Mouse (Mus musculus): ENCODE results near the gene Akr1b8.
"Not testable (repeated sequence)": the region's sequence is repeated elsewhere in the genome, so short reads cannot be mapped to it uniquely, and the experiment has no call there.

Gene Akr1b8

DNA sequence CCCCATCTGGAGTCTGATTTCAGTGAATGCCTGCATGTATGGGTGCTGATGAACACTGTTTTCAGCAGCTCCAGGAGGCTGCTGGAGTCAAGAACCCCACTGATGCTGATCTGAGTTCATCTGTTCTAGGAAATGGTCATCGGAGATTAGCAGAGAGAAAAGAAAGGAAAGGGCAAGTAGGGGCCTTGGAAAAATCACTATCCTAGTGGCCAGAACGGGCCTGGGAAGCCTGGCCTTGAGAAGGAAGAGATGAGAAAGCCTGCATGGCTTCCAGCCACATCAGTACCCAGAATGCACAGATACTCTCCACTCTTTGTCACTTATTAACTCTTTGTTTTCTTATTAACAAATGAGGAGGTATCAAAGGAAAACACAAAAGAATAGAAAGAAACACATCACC lies 46.8 kb downstream of the Akr1b8 start:
- DNase-seq (ENCODE audit: low spot score): no peak

DNA sequence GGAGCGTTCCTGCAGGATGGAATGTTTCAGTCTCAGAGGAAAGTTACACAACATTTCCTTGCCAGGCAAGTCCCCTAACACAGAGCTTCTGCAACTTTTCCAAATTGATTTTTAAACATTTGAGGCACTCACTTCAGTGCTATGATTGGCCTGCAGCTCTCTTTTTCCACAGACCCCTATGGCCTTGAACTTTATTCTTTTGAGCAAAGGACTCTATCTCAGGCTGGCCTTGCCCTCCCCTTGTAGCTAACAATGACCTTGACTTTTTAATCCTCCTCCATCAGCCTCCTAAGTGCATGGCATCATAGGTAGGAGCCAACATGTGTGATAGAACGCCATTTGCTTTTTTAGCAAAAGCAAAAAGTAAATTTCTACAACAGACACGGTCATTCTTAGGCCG lies 52.8 kb downstream of the Akr1b8 start:
- no peak for DNase-seq (ENCODE audit: low spot score)

DNA sequence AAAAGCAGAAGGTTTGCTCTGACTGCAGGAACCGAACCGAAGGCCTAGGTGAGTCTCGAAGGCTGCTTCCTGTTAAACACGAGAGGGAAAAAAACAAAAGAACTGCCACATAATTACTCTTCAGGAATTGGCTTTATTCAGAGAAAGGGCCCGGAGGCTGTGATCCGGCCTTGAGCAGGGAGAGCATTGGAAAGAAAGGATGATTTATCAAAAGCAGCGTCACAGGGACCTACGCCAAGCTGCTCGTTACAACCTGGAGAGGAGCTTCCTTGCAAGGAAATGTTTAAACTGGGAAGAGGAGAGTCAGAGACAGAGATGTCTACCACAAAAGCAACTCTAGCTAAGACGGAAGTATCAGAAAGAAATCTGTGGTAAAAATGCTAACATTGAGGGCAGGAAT lies 53.5 kb downstream of the Akr1b8 start:
- DNase-seq (ENCODE audit: low spot score): no peak

DNA sequence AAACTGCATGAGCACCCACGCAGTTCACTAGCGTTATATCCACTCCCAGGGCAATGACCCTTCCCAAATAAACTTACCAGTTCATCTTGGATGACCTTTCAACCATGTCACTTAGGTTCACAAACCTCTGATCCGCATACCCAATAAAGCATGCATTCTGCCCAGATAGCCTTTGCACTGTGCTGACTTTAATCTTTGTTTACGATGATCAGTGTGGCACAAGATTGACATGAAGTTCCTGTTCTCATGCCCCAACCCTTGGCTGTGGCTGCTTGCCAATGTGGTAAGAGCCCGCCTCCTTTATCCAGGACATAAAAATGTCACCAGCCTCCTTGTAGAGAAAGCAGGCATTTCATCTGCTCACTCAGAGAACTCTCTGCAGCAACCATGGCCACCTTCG lies 58.1 kb downstream of the Akr1b8 start, which contains the start of gene Akr1b7:
Akr1b7 (plus strand) TSS at position 312 of the 400 bp plus-strand sequence.
- no peak for DNase-seq (ENCODE audit: low spot score)

DNA sequence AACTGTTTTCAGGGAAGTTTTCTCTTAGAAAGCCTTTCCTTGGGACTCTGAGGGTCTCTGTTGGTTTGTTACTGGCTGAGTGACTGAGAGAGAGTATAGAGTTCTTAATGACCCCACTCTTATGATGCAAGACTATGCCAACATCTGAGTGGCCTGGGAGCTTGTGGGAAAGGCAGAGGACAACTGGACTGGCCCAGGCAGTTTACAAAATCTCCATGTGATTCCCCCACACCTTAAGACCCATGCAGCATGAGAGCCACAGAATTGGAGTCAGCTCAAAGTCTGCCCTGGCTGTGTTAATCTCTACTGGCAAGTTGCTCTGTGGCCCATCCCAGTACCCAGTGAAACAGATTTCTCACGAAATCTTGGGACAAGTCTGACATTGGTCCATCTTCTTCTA lies 58.8 kb downstream of the Akr1b8 start:
- DNase-seq (ENCODE audit: low spot score): no peak

DNA sequence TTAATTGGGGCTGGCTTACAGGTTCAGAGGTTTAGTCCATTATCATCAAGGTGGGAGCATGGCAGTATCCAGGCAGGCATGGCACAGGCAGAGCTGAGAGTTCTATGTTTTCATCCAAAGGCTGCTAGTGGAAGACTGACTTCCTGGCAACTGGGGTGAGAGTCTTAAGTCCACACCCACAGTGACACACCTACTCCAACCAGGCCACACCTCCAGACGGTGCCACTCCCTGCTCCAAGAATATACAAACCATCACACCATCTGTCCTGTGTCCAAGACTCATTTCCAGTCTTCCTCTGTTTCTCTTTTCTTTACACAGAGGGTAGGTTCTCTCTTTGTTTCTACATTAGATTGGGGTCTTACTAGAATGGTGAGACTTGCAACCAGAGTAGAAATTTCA lies 59.5 kb downstream of the Akr1b8 start:
- not testable (repeated sequence) for DNase-seq (ENCODE audit: low spot score)

DNA sequence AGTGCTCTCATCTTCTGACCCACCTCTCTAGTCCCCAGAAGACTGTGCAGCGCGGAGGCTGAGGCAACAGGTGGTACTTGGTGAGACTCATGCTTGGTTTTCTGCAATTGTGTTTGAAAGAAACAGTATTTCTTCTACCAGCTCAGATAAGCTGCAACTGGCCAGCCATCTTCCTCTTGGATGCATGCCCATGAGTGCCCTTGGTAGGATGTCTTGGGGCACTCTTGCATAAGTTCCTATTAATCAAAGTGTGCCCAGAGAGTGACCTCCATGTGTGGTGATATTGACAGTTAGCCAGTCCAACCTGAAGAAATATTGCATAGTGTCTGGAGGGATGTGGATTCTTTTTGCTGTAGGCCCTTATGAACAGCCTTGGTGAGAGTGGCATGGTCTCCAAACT lies 62.6 kb downstream of the Akr1b8 start:
- DNase-seq (ENCODE audit: low spot score): no peak

Measured in layer of hippocampus, adult 9-10 months (tissue).